Mouse (Mus musculus) embryonic facial prominence, embryonic 13.5 days (tissue): ENCODE data around the gene Zfp704. TPM values are rescaled to one million over a fixed set of nuclear protein-coding genes. Genes with fewer than 3 reads are reported as not detected.

ENCODE experiments used
- ATAC-seq: fragments of 200-750 bp; cut with Nextera tagmentation; 2 replicates; pipeline ENCODE4 v1.8.0; 2017; ENCODE audit warnings: low read depth; ENCODE audit not compliant: insufficient number of reproducible peaks, insufficient read depth, low FRiP score, low TSS enrichment
- H3K27ac ChIP-seq: fragments of 300-500 bp; sonication (generic); 2 replicates; pipeline ENCODE4 v1.5.1; 2015; ENCODE audit warnings: moderate library complexity, mild to moderate bottlenecking, inconsistent platforms
- H3K27me3 ChIP-seq: fragments of 300-500 bp; sonication (generic); 2 replicates; pipeline ENCODE4 v1.6.1; 2015; ENCODE audit warnings: mild to moderate bottlenecking, inconsistent platforms
- H3K36me3 ChIP-seq: fragments of 300-500 bp; sonication (generic); 2 replicates; pipeline ENCODE4 v1.6.1; 2015; ENCODE audit warnings: mild to moderate bottlenecking, inconsistent platforms
- H3K4me1 ChIP-seq: fragments of 300-500 bp; sonication (generic); 2 replicates; pipeline ENCODE4 v1.6.1; 2015; ENCODE audit warnings: inconsistent platforms
- H3K4me2 ChIP-seq: fragments of 300-500 bp; sonication (generic); 2 replicates; pipeline ENCODE4 v1.6.1; 2015; ENCODE audit warnings: moderate library complexity, mild to moderate bottlenecking, inconsistent platforms
- H3K4me3 ChIP-seq: fragments of 300-500 bp; sonication (generic); 2 replicates; pipeline ENCODE4 v1.5.1; 2015; ENCODE audit warnings: mild to moderate bottlenecking, inconsistent platforms
- H3K9ac ChIP-seq: fragments of 300-500 bp; sonication (generic); 2 replicates; pipeline ENCODE4 v1.6.1; 2015; ENCODE audit warnings: mild to moderate bottlenecking, inconsistent platforms
- H3K9me3 ChIP-seq: fragments of 300-500 bp; sonication (generic); 2 replicates; pipeline ENCODE4 v1.6.1; 2016; ENCODE audit warnings: inconsistent platforms
- WGBS: fragments of 180-500 bp; shearing (Covaris S2); methylation state at CpG from one replicate; pipeline ENCODE4 v1.1.7; 2015; ENCODE audit warnings: mixed read lengths; 5-methylcytosine and 5-hydroxymethylcytosine counted together
- polyA plus RNA-seq: library from polyadenylated mRNA; unstranded; fragments of >200 nt; fragmentation: Nextera tagmentation; extraction: Ambion mirVana; gene quantifications from 2 replicates; pipeline ENCODE4 v1.2.1, GENCODE M21; 2015

Zfp704 gene
- polyA plus RNA-seq, 1 experiment from 2014 or later: 10.0 TPM

- Histone ChIP-seq H3K4me2 (no peak overlapping the region), H3K4me3 (no peak overlapping the region), H3K9me3 (no peaks in the 10 kb centered on the region), H3K9ac (no peak overlapping the region), H3K27me3 (no peaks in the 10 kb centered on the region), H3K36me3 (no peaks in the 10 kb centered on the region), H3K27ac (no peak overlapping the region), H3K4me1 (peaks cover 15% of the 10 kb centered on the region)
- ATAC-seq: no peak
- 61% methylated on average over 8 of the region's 8 CpGs for WGBS
Observed at GRCm38 (mm10) chr3:9552332-9552731, 57.6 kb downstream of the Zfp704 start.

- H3K27me3 ChIP-seq: no peaks in the 10 kb centered on the region
- no peak overlapping the region for H3K4me3 ChIP-seq
- ATAC-seq: no peak
- no peak overlapping the region for H3K9ac ChIP-seq
- H3K36me3 ChIP-seq: no peaks in the 10 kb centered on the region
- no peaks in the 10 kb centered on the region for H3K9me3 ChIP-seq
- WGBS: 89% methylated on average over 1 of the region's 1 CpGs
- peaks cover 25% of the 10 kb centered on the region for H3K4me1 ChIP-seq
- H3K4me2 ChIP-seq: no peak overlapping the region
- H3K27ac ChIP-seq: no peak overlapping the region
Observed at GRCm38 (mm10) chr3:9550930-9551329, 59.0 kb downstream of the Zfp704 start.

- no peak overlapping the region for H3K9ac ChIP-seq
- H3K36me3 ChIP-seq: no peaks in the 10 kb centered on the region
- peaks cover 25% of the 10 kb centered on the region for H3K4me1 ChIP-seq
- WGBS: 77% methylated on average over 5 of the region's 5 CpGs
- H3K4me2 ChIP-seq: no peak overlapping the region
- no peaks in the 10 kb centered on the region for H3K27me3 ChIP-seq
- no peaks in the 10 kb centered on the region for H3K9me3 ChIP-seq
- no peak overlapping the region for H3K27ac ChIP-seq
- ATAC-seq: no peak
- H3K4me3 ChIP-seq: no peak overlapping the region
Observed at GRCm38 (mm10) chr3:9549815-9550214, 60.1 kb downstream of the Zfp704 start.

GRCm38 (mm10) chr3:9548188-9548587, 61.7 kb downstream of the Zfp704 start:
- no peaks in the 10 kb centered on the region for H3K27me3 ChIP-seq
- no peak for ATAC-seq
- H3K4me2 ChIP-seq: no peak overlapping the region
- WGBS: 63% methylated on average over 10 of the region's 10 CpGs
- H3K36me3 ChIP-seq: no peaks in the 10 kb centered on the region
- H3K9ac ChIP-seq: no peak overlapping the region
- no peak overlapping the region for H3K4me3 ChIP-seq
- H3K4me1 ChIP-seq: peaks cover 25% of the 10 kb centered on the region
- H3K9me3 ChIP-seq: no peaks in the 10 kb centered on the region
- no peak overlapping the region for H3K27ac ChIP-seq

GRCm38 (mm10) chr3:9546882-9547620, 62.8 kb downstream of the Zfp704 start:
- Histone ChIP-seq H3K4me2 (peak overlapping the region; percentile 5; the same call in 1 of the 2 replicates), H3K9me3 (no peaks in the 10 kb centered on the region), H3K9ac (no peak overlapping the region), H3K36me3 (no peaks in the 10 kb centered on the region), H3K4me1 (peaks cover 25% of the 10 kb centered on the region), H3K27ac (peak overlapping the region; percentile 16; the same call in 1 of the 2 replicates), H3K4me3 (no peak overlapping the region), H3K27me3 (no peaks in the 10 kb centered on the region)
- no peak for ATAC-seq
- WGBS: 25% methylated on average over 15 of the region's 15 CpGs

- no peaks in the 10 kb centered on the region for H3K27me3 ChIP-seq
- ATAC-seq: no peak
- H3K9ac ChIP-seq: no peak overlapping the region
- no peaks in the 10 kb centered on the region for H3K9me3 ChIP-seq
- H3K4me3 ChIP-seq: no peak overlapping the region
- H3K4me1 ChIP-seq: peaks cover 20% of the 10 kb centered on the region
- no peaks in the 10 kb centered on the region for H3K36me3 ChIP-seq
- H3K4me2 ChIP-seq: no peak overlapping the region
- H3K27ac ChIP-seq: no peak overlapping the region
- 89% methylated on average over 2 of the region's 2 CpGs for whole genome bisulfite sequencing
Observed at GRCm38 (mm10) chr3:9544421-9544820, 65.5 kb downstream of the Zfp704 start.

- no peaks in the 10 kb centered on the region for H3K27me3 ChIP-seq
- no peak overlapping the region for H3K4me2 ChIP-seq
- 89% methylated on average over 5 of the region's 5 CpGs for WGBS
- H3K9ac ChIP-seq: no peak overlapping the region
- no peaks in the 10 kb centered on the region for H3K36me3 ChIP-seq
- no peak overlapping the region for H3K4me3 ChIP-seq
- ATAC-seq: no peak
- no peak overlapping the region for H3K27ac ChIP-seq
- H3K9me3 ChIP-seq: no peaks in the 10 kb centered on the region
- peaks cover 20% of the 10 kb centered on the region for H3K4me1 ChIP-seq
Observed at GRCm38 (mm10) chr3:9543916-9544315, 66.0 kb downstream of the Zfp704 start.

GRCm38 (mm10) chr3:9543463-9543862, 66.4 kb downstream of the Zfp704 start:
- Histone ChIP-seq H3K4me1 (peaks cover 20% of the 10 kb centered on the region), H3K4me3 (no peak overlapping the region), H3K36me3 (no peaks in the 10 kb centered on the region), H3K27ac (no peak overlapping the region), H3K4me2 (no peak overlapping the region), H3K9me3 (no peaks in the 10 kb centered on the region), H3K27me3 (no peaks in the 10 kb centered on the region), H3K9ac (no peak overlapping the region)
- no peak for ATAC-seq
- 73% methylated on average over 4 of the region's 4 CpGs for WGBS

GRCm38 (mm10) chr3:9541561-9541960, 68.3 kb downstream of the Zfp704 start:
- no peaks in the 10 kb centered on the region for H3K9me3 ChIP-seq
- H3K27me3 ChIP-seq: no peaks in the 10 kb centered on the region
- peaks cover 6% of the 10 kb centered on the region for H3K4me1 ChIP-seq
- no peak overlapping the region for H3K4me3 ChIP-seq
- no peaks in the 10 kb centered on the region for H3K36me3 ChIP-seq
- H3K27ac ChIP-seq: no peak overlapping the region
- ATAC-seq: no peak
- no peak overlapping the region for H3K4me2 ChIP-seq
- no peak overlapping the region for H3K9ac ChIP-seq
- 90% methylated on average over 14 of the region's 14 CpGs for WGBS

- WGBS: 87% methylated on average over 2 of the region's 2 CpGs
- Histone ChIP-seq H3K27ac (no peak overlapping the region), H3K9ac (no peak overlapping the region), H3K4me3 (no peak overlapping the region), H3K4me2 (no peak overlapping the region), H3K27me3 (no peaks in the 10 kb centered on the region), H3K4me1 (peaks cover 4% of the 10 kb centered on the region; the same call in 1 of the 2 replicates), H3K9me3 (no peaks in the 10 kb centered on the region), H3K36me3 (no peaks in the 10 kb centered on the region)
- no peak for ATAC-seq
Observed at GRCm38 (mm10) chr3:9538510-9538909, 71.4 kb downstream of the Zfp704 start.

GRCm38 (mm10) chr3:9537889-9538288, 72.0 kb downstream of the Zfp704 start:
- H3K9ac ChIP-seq: no peak overlapping the region
- peaks cover 4% of the 10 kb centered on the region; the same call in 1 of the 2 replicates for H3K4me1 ChIP-seq
- WGBS: 76% methylated on average over 7 of the region's 7 CpGs

GRCm38 (mm10) chr3:9530097-9530780, 79.6 kb downstream of the Zfp704 start:
- peaks cover 6% of the 10 kb centered on the region; the same call in 1 of the 2 replicates for H3K36me3 ChIP-seq
- WGBS: 86% methylated on average over 9 of the region's 9 CpGs
- no peaks in the 10 kb centered on the region for H3K27me3 ChIP-seq
- no peak overlapping the region for H3K4me2 ChIP-seq
- no peaks in the 10 kb centered on the region for H3K4me1 ChIP-seq
- H3K4me3 ChIP-seq: no peak overlapping the region
- ATAC-seq: no peak
- H3K9ac ChIP-seq: no peak overlapping the region
- H3K27ac ChIP-seq: no peak overlapping the region
- no peaks in the 10 kb centered on the region for H3K9me3 ChIP-seq

More at GRCm38 (mm10) chr3:9537889-9538288, 72.0 kb downstream of the Zfp704 start:
- no peak for ATAC-seq
- H3K9me3 ChIP-seq: no peaks in the 10 kb centered on the region
- no peak overlapping the region for H3K4me2 ChIP-seq
- H3K4me3 ChIP-seq: no peak overlapping the region
- H3K36me3 ChIP-seq: no peaks in the 10 kb centered on the region
- no peaks in the 10 kb centered on the region for H3K27me3 ChIP-seq
- H3K27ac ChIP-seq: no peak overlapping the region
